Mouse (Mus musculus): ENCODE data around the gene Hist1h2br. TPM values are rescaled to one million over a fixed set of nuclear protein-coding genes. Genes with fewer than 3 reads are reported as not detected.
"Not testable (repeated sequence)": the region's sequence is repeated elsewhere in the genome, so short reads cannot be mapped to it uniquely, and the experiment has no call there.

Hist1h2br gene
- total RNA-seq, 2 experiments from 2014 or later = 44.5 to 56.8 TPM

DNA sequence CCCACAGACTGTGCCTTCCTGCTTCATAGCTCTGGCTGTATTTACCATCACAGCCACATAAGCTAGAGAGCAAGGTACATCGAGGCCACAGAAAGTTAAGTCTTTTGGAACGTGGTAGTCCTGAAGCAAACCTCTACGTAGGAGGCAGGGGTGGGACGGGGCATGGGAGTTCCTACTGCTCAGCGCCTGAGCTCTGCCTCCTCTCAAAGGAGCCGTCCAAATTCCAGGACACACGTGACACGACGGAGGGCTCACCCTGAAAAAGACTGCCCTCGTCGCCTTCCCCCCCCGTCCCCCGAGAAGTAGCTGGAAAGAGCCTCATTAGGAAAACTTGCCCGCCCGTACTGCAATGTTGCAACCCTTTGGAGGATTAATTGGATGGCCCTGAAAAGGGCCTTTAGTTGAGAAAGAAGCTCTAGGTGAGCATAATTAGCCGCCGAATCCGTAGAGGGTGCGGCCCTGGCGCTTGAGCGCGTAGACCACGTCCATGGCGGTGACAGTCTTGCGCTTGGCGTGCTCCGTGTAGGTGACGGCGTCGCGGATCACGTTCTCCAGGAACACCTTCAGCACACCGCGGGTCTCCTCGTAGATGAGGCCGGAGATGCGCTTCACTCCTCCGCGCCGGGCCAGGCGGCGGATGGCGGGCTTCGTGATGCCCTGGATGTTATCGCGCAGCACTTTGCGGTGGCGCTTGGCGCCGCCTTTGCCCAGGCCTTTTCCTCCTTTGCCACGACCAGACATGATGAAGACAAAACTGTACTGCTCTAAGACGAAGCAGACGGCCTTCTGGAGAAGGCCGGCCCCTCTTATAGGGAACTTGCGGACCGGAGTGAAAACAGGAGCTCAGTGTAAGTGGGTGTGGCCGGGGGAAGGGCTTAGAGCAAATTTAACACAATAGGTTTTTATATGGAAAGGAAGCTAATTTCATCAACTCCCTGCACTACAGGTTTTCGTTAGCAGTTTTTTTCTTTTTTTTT lies 1.8 kb upstream of the Hist1h2br start, which contains the start of gene Hist1h4n:
TSS of gene Hist1h4n (minus strand) at position 779 of the 977 bp plus-strand sequence.
- intact Hi-C loops (cut with DNase I) = not testable (repeated sequence)
- peak in 1 of 2 experiments; percentile 31 for DNase-seq (ENCODE audit: low spot score in 2 of 2)

DNA sequence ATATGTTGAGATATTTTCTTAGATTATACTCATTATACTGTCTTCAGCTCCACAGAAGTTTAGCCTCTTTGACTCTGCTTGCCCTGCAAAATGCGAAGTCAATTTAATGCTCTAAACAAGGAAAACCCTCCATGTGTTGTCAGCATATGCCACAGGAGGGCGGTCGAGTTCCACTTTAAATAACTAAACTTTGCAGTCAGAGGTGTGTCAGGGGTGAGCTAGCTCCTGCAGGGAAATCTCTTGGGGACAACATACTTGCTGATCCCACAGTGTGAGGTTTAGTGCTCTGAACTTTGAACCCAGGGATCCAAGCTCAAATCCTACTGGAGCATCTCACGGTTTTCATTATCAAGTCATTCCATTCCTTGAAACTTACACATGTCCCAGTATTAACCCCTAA lies 7.0 kb downstream of the Hist1h2br start:
- intact Hi-C loops (cut with DNase I); DNase-seq (ENCODE audit: low spot score in 2 of 2): not testable (repeated sequence)

DNA sequence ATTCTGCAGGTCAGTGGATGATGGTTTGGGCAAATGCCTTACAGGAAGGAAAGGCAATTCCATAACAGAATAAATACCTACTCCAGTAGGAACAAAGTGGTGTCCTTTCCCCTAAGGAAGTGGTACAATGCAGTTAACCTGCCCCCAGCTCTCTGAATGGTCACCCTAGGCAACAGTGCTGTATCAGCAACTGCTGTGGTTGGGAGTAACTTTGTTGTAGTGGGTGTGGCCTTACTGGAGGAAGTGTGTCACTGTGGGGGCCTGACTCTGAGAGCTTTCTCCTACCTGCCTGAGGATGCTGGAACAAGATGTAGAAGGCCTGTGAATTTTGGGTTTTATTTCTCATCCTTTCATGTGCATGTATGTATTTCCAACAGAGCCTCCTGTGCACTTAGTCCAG lies 12.8 kb downstream of the Hist1h2br start:
- DNase-seq (ENCODE audit: low spot score in 2 of 2); intact Hi-C loops (cut with DNase I): not testable (repeated sequence)

DNA sequence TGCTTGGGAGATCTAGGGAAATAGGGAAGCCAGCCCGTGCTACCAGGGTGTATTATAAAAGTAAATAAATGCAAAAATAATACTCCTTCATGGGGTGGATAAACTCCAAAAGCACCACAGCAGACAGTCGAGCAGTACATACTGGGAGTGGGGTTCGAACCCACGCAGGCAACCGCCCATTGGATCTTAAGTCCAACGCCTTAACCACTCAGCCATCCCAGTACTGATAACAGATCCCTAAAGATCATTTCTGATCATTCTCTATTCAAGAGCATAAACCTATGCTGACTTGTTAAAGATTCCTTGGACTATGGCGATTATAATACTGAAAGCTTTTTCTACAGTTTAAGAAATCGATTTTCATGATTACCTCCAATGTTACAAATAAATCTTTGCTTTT lies 14.3 kb downstream of the Hist1h2br start:
- DNase-seq (ENCODE audit: low spot score in 2 of 2) = no peak
- intact Hi-C loops (cut with DNase I) = no loop called here

DNA sequence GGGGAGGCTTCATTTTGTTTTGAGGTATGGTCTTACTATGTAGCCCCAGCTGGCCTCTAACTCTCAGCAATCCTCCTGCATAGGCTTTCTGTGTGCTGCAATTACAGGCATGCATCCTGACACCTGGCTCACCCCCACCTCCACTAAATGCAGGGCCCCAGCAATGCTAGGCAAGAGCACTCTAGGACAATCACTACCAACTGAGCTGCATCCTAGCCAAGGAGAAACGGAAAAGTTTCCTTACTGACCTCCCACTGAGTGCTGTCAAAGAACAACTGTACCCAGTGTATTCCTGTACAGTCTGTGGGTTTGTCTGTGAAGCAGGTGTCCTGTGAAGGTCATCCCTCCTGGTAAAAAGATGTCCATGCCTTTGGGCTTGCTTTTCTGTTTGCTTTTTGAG lies 17.2 kb downstream of the Hist1h2br start:
- DNase-seq (ENCODE audit: low spot score in 2 of 2); intact Hi-C loops (cut with DNase I): not testable (repeated sequence)

DNA sequence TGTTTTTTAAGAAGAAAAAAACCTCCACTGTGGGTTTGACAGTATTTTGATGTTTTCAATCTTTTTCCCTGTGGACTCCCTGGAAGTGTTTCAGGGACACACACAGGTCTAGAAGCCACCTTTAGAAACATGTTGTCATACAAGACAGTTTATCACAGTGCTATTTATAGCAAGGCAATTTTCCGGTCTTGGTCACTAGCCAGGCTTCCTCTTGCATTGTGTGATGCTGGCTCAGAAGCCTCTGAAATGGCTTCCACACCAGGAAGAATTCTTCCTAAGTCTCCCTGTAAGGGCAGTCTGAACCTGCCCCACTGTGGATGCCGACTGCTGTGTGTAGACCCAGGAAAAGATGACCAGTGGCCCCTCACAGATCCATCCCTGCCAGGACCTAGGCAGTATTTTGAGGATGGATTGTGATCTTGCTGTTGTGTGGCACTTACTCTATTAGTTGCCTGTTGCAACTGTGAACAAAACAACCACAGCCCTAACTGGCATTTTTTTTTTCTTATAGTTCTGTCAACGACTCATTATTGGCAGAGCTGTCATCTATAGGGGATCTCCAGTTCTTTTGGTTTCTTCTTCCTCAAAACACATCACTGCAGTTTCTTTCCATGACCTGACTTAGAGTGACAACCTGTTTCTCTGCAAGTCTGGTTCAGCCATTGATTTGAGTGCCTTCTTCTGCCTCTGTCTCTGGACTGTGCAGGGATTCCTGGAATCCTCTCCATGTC lies 18.8 kb downstream of the Hist1h2br start:
- intact Hi-C loops (cut with DNase I) = no loop called here
- no peak for DNase-seq (ENCODE audit: low spot score in 2 of 2)

DNA sequence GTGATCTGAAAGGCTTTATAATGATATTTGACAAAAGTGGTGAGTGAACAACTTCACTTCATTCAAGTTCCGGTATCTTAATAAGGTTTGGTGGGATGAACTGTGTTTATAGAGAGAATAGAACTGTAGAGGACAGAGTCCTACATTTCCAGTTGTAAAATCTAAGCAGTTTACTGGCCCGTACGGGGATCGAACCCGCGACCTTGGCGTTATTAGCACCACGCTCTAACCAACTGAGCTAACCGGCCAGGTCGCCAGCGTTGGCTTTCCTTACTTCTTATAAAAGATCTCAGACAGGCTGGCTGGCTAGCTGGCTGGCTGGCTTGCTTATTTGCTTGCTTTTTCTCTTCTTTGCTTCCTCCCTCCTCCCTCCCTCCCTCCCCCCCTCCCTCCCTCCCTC lies 21.6 kb downstream of the Hist1h2br start:
- peak; percentile 35 to 90 for DNase-seq (ENCODE audit: low spot score in 2 of 2)
- intact Hi-C loops (cut with DNase I) = no loop called here

DNA sequence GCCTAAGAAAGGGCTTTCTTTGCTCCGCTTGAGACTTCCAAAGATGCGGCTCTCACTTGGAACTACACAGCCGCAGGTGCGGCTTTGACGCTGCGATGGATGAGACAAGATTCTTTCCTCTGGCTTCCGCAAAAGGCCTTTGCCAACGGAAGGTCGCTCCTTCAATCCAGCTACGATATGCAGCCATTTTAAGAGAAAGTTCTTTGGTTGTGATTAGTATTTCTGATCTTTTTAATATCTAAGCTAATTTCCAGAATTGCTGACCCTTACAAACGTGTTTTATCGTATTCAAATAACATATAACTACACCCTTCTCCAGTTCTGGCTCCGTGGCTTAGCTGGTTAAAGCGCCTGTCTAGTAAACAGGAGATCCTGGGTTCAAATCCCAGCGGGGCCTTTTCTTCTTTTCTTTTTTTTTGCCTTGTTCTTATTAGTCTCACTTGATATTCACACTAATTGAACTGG lies 22.2 kb downstream of the Hist1h2br start:
- DNase-seq (ENCODE audit: low spot score in 2 of 2) = peak; percentile 59 to 86
- intact Hi-C loops (cut with DNase I) = no loop called here

DNA sequence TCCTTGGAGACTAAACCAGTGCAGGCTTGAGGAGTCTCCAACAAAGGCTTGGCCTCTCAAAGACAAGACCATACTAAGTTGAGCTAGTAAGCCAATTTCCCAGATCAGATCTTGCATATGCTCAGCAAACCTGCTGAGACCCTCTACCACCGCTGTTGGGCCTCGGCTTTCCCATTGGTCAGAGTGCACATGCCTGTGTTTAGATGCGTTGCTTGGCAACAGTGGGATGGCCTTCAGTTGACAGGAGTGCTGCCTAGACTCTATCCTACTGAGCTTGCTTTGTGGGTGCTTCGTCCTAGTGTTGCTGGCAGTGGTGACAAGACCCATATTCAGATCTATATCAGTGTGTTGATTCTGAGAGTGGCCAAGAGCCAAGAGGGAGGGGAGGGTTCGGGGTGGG lies 28.1 kb downstream of the Hist1h2br start:
- intact Hi-C loops (cut with DNase I) = no loop called here
- DNase-seq (ENCODE audit: low spot score in 2 of 2) = no peak

DNA sequence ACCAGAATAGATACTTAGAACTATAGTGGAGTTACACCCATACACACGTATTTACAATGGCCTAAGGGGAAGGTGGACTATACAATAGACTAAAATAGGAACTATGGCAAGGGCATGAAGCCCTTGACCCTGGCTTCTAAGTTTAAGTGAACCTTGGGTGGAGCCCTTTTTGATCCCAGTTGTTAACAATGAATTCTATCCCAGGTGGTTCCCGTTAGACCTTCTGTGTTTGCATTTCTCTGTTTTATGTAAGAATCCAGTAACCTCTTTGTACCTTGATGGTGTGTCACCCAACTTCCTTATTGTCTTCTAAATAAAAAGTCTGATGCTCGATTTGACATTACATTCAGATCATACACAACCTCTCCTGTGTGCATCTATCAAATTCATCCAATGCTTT lies 32.0 kb downstream of the Hist1h2br start:
- intact Hi-C loops (cut with DNase I); DNase-seq (ENCODE audit: low spot score in 2 of 2): not testable (repeated sequence)

DNA sequence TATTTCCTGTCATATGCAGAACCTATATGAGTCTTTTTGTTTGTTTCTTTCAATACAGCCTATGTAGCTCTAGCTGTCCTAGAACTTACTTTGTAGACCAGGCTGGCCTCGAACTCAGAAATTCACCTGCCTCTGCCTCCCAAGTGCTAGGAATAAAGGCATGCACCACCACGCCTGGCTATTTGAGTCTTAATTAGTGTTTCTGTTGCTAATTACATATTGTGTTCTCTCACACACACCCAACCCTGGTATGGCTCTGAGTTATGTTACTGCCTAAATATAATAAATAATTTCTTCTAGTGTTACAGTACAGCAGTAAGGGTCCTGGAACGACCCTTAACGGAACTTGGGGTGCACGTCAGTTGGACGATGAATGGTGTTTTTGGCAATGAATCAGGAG lies 47.2 kb downstream of the Hist1h2br start:
- intact Hi-C loops (cut with DNase I) = no loop called here
- DNase-seq (ENCODE audit: low spot score in 2 of 2) = no peak

DNA sequence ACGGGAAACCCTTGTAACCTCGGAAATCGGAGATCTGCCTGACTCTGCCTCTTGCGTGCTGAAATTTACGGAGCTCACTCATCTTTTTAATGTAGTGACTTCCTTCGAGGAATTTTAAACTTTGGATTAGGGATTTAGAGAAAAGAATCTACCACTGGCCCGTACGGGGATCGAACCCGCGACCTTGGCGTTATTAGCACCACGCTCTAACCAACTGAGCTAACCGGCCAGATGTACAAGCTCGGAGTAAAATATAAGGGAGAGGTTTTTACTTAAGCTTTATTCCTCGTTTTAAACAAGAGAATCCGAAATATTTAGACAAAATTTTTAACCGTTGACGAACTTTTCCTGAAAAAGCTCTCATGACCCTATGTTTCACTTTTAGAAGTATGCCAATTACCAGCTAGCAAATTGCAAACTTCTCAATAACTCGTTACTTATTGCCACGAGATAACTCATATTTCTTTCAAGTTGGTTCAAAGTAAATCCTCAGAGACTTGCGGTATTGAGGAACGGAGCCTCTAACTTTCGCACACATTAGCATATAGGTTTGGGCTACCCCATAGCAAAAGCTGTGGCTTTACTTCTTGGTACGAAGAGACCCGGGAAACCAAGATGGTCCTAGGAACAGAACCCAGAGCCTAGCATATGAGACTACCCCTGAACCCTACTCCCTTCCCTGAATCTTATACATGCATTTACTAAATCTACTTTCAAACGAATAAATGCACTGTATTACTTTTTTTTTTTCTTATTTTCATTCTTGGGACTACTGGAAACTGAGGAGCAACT lies 48.5 kb downstream of the Hist1h2br start:
- intact Hi-C loops (cut with DNase I) = loop anchor here (2.0 kb wide), 1 partner anchor 15 kb away; no protein-coding TSS in a partner anchor
- DNase-seq (ENCODE audit: low spot score in 2 of 2) = peak in 1 of 2 experiments; percentile 70

DNA sequence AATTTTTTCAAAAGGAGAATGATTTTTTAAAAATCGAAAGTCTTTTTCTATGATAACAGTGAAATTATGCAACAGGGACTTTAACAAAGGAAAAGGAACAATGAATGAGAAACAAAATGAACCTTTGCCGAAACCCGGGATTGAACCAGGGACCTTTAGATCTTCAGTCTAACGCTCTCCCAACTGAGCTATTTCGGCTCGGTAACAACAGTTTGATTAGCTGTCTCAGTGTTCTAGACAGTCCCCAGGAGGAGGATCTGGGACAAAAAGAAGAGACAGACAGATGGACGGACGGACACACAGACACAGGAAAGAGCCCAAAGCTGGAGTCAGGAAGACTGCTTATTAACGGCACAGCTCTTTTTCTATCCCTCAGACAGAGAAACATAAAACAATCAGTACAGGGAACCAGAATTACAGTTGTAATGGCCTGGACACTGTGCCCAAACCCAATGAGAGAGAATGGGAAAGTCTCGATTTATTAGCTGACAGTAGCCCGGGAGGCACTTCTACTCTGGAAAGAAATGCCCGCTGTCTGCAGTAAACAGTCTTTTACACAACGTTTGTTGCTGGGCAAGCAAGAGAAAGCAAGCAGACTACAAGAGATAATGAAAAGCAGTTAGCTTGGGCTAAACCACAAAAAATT lies 49.3 kb downstream of the Hist1h2br start:
- peak; percentile 32 to 75 for DNase-seq (ENCODE audit: low spot score in 2 of 2)
- intact Hi-C loops (cut with DNase I) = loop anchor here (2.0 kb wide), 1 partner anchor 14 kb away; no protein-coding TSS in a partner anchor

DNA sequence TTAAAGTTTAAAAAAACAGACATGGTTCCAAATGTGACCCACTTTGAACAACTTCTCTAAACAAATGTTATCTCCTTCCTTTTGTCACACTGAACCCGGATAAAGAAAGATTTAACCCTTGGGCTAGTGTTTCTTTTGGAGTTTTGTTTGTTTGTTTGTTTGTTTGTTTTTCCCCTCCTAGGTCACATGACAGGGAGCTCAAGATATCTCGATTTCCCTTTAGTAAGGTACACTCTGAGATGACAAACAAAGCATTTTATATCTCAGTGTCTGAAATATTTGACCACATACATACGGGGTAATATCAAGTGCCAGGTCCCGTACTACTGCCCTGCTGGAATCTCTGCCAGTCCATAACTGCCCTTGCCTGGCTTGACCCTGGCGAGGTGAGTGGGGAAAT lies 49.9 kb downstream of the Hist1h2br start:
- no peak for DNase-seq (ENCODE audit: low spot score in 2 of 2)
- intact Hi-C loops (cut with DNase I) = loop anchor here (2.0 kb wide), 1 partner anchor 13 kb away; no protein-coding TSS in a partner anchor

DNA sequence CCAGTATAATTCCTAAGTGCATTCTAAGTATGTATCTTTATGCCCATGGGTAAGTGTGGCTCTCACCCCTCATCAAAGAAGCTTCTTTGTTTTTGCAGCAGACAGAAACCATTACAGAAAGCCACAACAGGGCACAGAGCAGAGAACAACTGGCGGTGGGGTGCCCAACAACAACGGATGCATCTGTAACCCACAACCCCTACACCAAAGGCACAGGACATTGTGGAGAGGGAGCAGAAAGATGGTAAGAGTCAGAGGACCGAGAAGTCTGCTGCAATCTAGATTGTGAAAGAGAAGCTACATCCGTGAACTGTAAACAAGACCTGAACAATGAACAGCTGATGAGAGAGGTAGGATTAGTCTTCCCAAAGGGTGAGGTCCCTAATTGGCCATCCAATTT lies 51.0 kb downstream of the Hist1h2br start:
- DNase-seq (ENCODE audit: low spot score in 2 of 2) = no peak

More for the DNA sequence above, 51.0 kb downstream of the Hist1h2br start:
- intact Hi-C loops (cut with DNase I) = no loop called here

Measured in left cerebral cortex, postnatal 14 days (tissue).